ENCODE assay signal across 27 mouse cellular contexts in the genomic region with DNA sequence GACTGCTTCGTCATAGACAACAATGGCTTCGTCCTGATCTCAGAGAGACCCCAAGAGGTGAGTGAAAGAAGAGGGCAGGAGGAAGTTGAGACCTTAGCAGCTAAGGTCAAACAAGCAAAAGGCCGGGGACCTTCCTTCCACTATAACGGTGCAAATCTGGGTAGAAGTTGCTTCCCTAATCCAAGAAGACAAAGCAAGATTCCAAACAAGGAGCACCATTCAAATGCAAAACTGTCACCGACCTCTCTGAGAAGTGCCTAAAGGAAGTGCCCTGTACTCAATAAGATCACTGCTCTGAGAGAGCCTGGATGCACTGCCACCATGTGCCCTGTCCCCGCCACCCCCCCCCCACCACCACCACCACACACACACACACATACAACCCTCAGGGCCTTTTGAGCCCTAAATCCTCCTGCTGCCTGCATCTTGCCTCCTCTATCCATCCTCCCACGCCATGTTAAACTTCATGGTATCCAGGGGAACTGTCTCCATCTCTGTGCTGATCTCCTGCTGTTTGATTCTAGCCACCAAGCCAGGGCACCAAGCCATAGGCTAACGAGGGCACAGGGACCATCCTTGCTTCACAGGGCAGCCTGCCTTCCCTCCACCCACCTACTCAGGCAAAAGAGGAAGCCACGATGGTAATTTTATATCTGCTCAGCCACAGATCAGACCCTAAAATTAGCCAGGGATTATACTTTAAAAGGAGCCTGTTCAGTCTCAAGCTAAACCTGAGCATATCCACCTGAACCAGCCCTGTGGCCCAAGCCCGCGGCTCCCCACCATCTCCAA. TPM values are rescaled to one million over a fixed set of nuclear protein-coding genes. Genes with fewer than 3 reads are reported as not detected.
DNase-seq lines count a peak whose midpoint lies in the region; ATAC-seq and TF ChIP-seq lines count a peak whose summit lies in the region.
"Had no signal": no experiment of that assay in that cellular context is flagged by ENCODE, and none has a peak within 500 bp of the region (broad histone marks: within the 10 kb centered on the region; RNA-seq: fewer than 3 reads in every experiment).

No protein-coding gene starts in this region.

- H3K27me3 ChIP-seq in E14TG2a.4 (ENCODE audit: insufficient read depth, low read length) = peaks cover 26% of the 10 kb centered on the region
- H3K27me3 ChIP-seq: embryonic facial prominence, embryonic 15.5 days; midbrain, embryonic 15.5 days had no signal

- no peaks in the 10 kb centered on the region for H3K9me3 ChIP-seq in E14TG2a.4 (ENCODE audit: low read length)
- H3K9me3 ChIP-seq: embryonic facial prominence, embryonic 15.5 days; kidney, embryonic 15.5 days; liver, embryonic 13.5 days; megakaryocyte, embryonic 14.5 days; midbrain, embryonic 15.5 days had no signal

- peak overlapping the region; percentile 40; the same call in 1 of the 2 replicates for H3K27ac ChIP-seq in gastrocnemius, adult 2 months
- H3K27ac ChIP-seq in olfactory bulb, adult 2 months (ENCODE audit: insufficient read depth, low read depth, low read length) = peak overlapping the region; percentile 11
- H3K27ac ChIP-seq: embryonic facial prominence, embryonic 15.5 days; hindbrain, postnatal 0 days; kidney, embryonic 15.5 days; liver, embryonic 13.5 days; midbrain, embryonic 15.5 days; stomach, postnatal 0 days had no signal

- 51% methylated on average over 11 of the region's 11 CpGs for WGBS in olfactory bulb, adult 2 months

- H3K4me3 ChIP-seq in gastrocnemius, adult 2 months = no peak overlapping the region
- H3K4me3 ChIP-seq in E14TG2a.4 (replicated peaks; ENCODE audit: low read length) = 0 out of 2 replicates have a peak overlapping the region, but pooled peaks have one; percentile 35
- H3K4me3 ChIP-seq in olfactory bulb, adult 2 months (ENCODE audit: insufficient read depth, low read depth, low read length) = no peak overlapping the region
- H3K4me3 ChIP-seq: embryonic facial prominence, embryonic 15.5 days; kidney, embryonic 15.5 days; liver, embryonic 13.5 days; midbrain, embryonic 15.5 days; myocyte had no signal

- TF ChIP-seq CTCF in gastrocnemius, adult 2 months (IDR thresholded peaks at IDR 0.05) = no peak
- TF ChIP-seq CTCF in E14TG2a.4 (conservative IDR thresholded peaks at IDR 0.05; ENCODE audit: low read length) = no peak
- no peak for TF ChIP-seq CTCF in olfactory bulb, adult 2 months (IDR thresholded peaks at IDR 0.05; ENCODE audit: insufficient read depth, low read depth, low read length)

- H3K36me3 ChIP-seq in E14TG2a.4 (ENCODE audit: insufficient read depth, low read length) = no peaks in the 10 kb centered on the region
- H3K36me3 ChIP-seq: embryonic facial prominence, embryonic 15.5 days; kidney, embryonic 15.5 days; liver, embryonic 13.5 days; midbrain, embryonic 15.5 days had no signal

- no peak for DNase-seq in gastrocnemius, adult 2 months
- DNase-seq in gastrocnemius, postnatal 25 days = no peak
- DNase-seq in R1 (ENCODE audit: low read depth, low spot score) = peak; percentile 84
- DNase-seq: adrenal gland, postnatal 36 days; cerebellum, adult 11 months; cerebellum, adult 9-11 months; gastrocnemius, postnatal 36 days; heart, postnatal 4 days; kidney, adult 11 months; kidney, postnatal 36 days; layer of hippocampus, postnatal 36 days; liver, embryonic 13.5 days; lung, adult 2 months; right cerebral cortex, adult 18-20 months had no signal

- ATAC-seq in inflammation-experienced regulatory T-cells, adult 6 months = no peak
- ATAC-seq in megakaryocyte-erythroid progenitor cell, adult 5-6 weeks (replicated peaks; ENCODE audit: low FRiP score, low TSS enrichment, poor library complexity, severe bottlenecking) = no peak
- ATAC-seq: forebrain, embryonic 16.5 days; hindbrain, postnatal 0 days; midbrain, embryonic 15.5 days had no signal

- TF ChIP-seq POLR2A in olfactory bulb, adult 2 months (IDR thresholded peaks at IDR 0.05; ENCODE audit: insufficient read depth, low read depth, low read length) = no peak

- intact Hi-C loops in gastrocnemius, adult 2 months (cut with DNase I) = no loop called here

- H3K4me1 ChIP-seq in E14TG2a.4 (replicated peaks; ENCODE audit: low read depth, low read length) = peaks cover 44% of the 10 kb centered on the region
- peaks cover 38% of the 10 kb centered on the region for H3K4me1 ChIP-seq in olfactory bulb, adult 2 months (ENCODE audit: control insufficient read depth, insufficient read depth, low read length)
- H3K4me1 ChIP-seq: embryonic facial prominence, embryonic 15.5 days; liver, embryonic 13.5 days had no signal

RNA-seq across cellular contexts. Expression of gene Lrtm2, which starts 7.8 kb away (rescaled TPM):
- under 1 TPM; 0.22 to 0.77 TPM for total RNA-seq in gastrocnemius, adult 2 months (2021)
- 1 to 10 TPM in 1 of 2 experiments, under 1 TPM in 1; 0.15 to 3.1 TPM for total RNA-seq in gastrocnemius, postnatal 25 days (2021)
- not detected in 2 replicates for polyA plus RNA-seq in olfactory bulb, adult 2 months (2012; ENCODE audit: insufficient read depth, insufficient read length, low replicate concordance, missing spikeins)
- under 1 TPM in 2 of 3 experiments, not detected in 1; 0.09 to 0.26 TPM for polyA plus RNA-seq in inflammation-experienced regulatory T-cells, adult 6 months (2017; shearing (Covaris generic))
- total RNA-seq in megakaryocyte-erythroid progenitor cell, adult 5-6 weeks (2014; fragmentation: Nextera tagmentation) = not detected in 2 replicates
- 0.38 TPM in 1 of 2 replicates, not detected in the other for total RNA-seq in megakaryocyte-erythroid progenitor cell, adult 5-6 weeks (2017)
- total RNA-seq: CH12.LX had no signal
- polyA plus RNA-seq: liver, embryonic 13.5 days had no signal
